Mouse (Mus musculus) liver, embryonic 16.5 days (tissue): ENCODE results near the gene Gm28551. TPM values are rescaled to one million over a fixed set of nuclear protein-coding genes. Genes with fewer than 3 reads are reported as not detected.
"Not testable (repeated sequence)": the region's sequence is repeated elsewhere in the genome, so short reads cannot be mapped to it uniquely, and the experiment has no call there.

Source experiments
- ATAC-seq: fragments of 200-750 bp; cut with Nextera tagmentation; 2 replicates; pipeline ENCODE4 v1.8.0; 2017; ENCODE audit warnings: low read depth, mild to moderate bottlenecking, moderate number of reproducible peaks, moderate library complexity
- H3K27ac ChIP-seq: fragments of 300-500 bp; sonication (generic); 2 replicates; pipeline ENCODE4 v1.5.1; 2014; ENCODE audit warnings: mild to moderate bottlenecking, low read length
- H3K27me3 ChIP-seq: fragments of 300-500 bp; sonication (generic); 2 replicates; pipeline ENCODE4 v1.6.1; 2014; ENCODE audit warnings: low read depth, low read length, mixed read lengths; ENCODE audit not compliant: control insufficient read depth, insufficient read depth
- H3K36me3 ChIP-seq: fragments of 300-500 bp; sonication (generic); 2 replicates; pipeline ENCODE4 v1.6.1; 2014; ENCODE audit warnings: mild to moderate bottlenecking; ENCODE audit not compliant: control insufficient read depth, insufficient read depth
- H3K4me1 ChIP-seq: fragments of 300-500 bp; sonication (generic); 2 replicates; pipeline ENCODE4 v1.6.1; 2014; ENCODE audit warnings: low read depth, low read length, mixed read lengths; ENCODE audit not compliant: control insufficient read depth
- H3K4me2 ChIP-seq: fragments of 300-500 bp; sonication (generic); 2 replicates; pipeline ENCODE4 v1.6.1; 2014; ENCODE audit warnings: low read depth, low read length, mixed read lengths
- H3K4me3 ChIP-seq: fragments of 300-500 bp; sonication (generic); 2 replicates; pipeline ENCODE4 v1.5.1; 2014; ENCODE audit warnings: low read depth, mild to moderate bottlenecking, low read length
- H3K9ac ChIP-seq: fragments of 300-500 bp; sonication (generic); 2 replicates; pipeline ENCODE4 v1.6.1; 2014; ENCODE audit warnings: low read depth, low read length
- H3K9me3 ChIP-seq: fragments of 300-500 bp; sonication (generic); replicated peaks from 2 replicates; pipeline ENCODE4 v1.6.1; 2016; ENCODE audit warnings: low read length; ENCODE audit not compliant: control insufficient read depth
- WGBS: fragments of 180-500 bp; shearing (Covaris S2); extraction: QIAGEN DNeasy Blood & Tissue Kit; methylation state at CpG from one replicate; pipeline ENCODE4 v1.1.7; 2014; ENCODE audit not compliant: insufficient replicate concordance; 5-methylcytosine and 5-hydroxymethylcytosine counted together
- polyA plus RNA-seq: library from polyadenylated mRNA; unstranded; fragments of >200 nt; fragmentation: Nextera tagmentation; extraction: Ambion mirVana; gene quantifications from 2 replicates; pipeline ENCODE4 v1.2.1, GENCODE M21; 2015

Gm28551 gene
- 0.26 and 0.27 TPM in 2 replicates for polyA plus RNA-seq

DNA sequence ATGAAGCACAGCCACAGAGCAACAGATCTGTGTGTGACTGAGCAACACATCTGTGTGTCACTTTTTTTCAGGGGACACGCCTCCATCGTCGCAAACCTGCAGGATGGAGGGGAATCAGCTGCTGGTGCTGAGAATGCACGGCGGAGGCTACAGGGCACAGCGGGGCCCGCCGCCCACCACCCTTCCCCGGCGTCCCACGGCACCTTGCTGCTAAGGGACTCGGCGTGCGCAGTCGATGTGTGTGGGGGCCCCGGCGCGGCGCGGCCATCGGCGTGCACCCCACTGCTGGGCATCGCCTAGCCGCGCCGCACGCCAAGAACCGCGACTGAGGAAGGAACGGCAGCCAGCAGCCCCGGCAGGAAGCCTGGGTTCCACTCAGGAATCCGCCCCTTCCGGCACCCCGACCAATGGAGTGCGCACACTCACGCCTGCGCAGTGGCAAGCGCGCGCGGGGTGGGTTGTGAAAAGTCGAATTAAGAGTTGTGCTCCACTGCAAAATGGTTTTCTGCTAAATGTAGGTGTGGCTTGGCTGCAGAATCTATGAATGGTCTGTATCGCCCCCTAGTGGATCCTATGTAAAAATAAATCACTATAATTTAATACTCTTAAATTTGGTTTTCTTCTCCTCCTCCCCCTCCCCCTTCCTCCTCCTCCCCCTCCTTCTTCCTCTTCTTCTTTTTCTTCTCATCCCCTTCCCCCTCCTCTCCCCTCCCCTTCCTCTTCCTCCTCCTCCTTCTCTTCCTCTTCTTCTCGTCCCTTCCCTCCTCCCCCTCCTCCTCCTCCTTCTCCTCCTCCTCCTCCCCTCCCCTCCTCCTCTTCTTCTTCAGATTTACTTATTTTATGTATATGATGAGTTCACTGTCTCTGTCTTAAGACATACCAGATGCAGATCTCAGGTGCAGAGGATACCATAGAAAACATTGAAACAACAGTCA lies at the start of gene Gm28551, which contains the start of the genes Asdurf and Asnsd1:
Gm28551 (minus strand) TSS at position 341 of the 935 bp plus-strand sequence.
Asdurf (minus strand) TSS at position 293 of the 935 bp plus-strand sequence.
Asnsd1 (minus strand) TSS at position 426 of the 935 bp plus-strand sequence.
- H3K27ac ChIP-seq = peak within 1 kb of the TSS; percentile 92
- peak within 1 kb of the TSS; percentile 70 for H3K4me2 ChIP-seq
- 0% methylated on average over 44 of the region's 44 CpGs for WGBS
- H3K36me3 ChIP-seq = peaks cover 9% of the 10 kb centered on the region
- H3K27me3 ChIP-seq = no peaks in the 10 kb centered on the region
- no peaks in the 10 kb centered on the region; the same call in 1 of the 2 replicates for H3K4me1 ChIP-seq
- peak within 1 kb of the TSS; percentile 91 for H3K9ac ChIP-seq
- peak within 1 kb of the TSS; percentile 98 for H3K4me3 ChIP-seq
- no peaks in the 10 kb centered on the region for H3K9me3 ChIP-seq
- peak; percentile 100 for ATAC-seq

GRCm38 (mm10) chr1:53393936-53394760 lies 41.7 kb upstream of the Gm28551 start:
- not testable (repeated sequence) for ATAC-seq, H3K4me1 ChIP-seq, H3K9me3 ChIP-seq, H3K4me2 ChIP-seq, H3K27ac ChIP-seq, H3K36me3 ChIP-seq, H3K9ac ChIP-seq, H3K4me3 ChIP-seq, H3K27me3 ChIP-seq
- 41% methylated on average over 21 of the region's 21 CpGs for WGBS

- H3K4me2 ChIP-seq = no peak overlapping the region
These were observed 36.3 kb upstream of the Gm28551 start for GRCm38 (mm10) chr1:53388762-53389161.

DNA sequence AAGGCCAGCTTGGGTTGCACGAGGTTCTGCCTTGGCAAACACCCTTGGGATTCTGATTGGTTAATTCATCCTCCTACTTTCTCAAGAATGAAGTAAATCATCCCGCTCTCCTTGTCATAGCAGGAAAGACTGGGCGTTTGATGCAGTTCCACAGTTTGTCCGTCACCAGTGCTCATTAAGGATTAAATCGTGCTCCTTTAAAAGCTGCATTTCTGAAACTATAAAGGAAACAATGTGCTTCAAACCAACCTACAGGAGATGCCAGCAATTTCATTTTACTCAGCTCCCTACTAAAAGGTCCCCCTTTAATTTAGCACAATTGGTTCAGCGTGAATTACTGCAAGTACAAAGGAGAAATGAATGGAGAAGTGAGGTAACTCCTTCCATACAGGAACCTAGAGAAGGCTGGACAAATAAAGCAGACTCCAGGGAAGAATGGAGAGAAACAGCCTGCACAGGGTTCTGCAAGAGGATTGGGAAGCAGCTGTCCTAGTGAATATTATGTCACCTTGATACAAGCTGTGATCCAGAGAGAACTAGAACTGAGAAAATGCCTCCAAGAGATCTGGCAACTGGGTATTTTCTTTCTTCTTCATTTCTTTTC lies 31.7 kb upstream of the Gm28551 start:
- Histone ChIP-seq H3K4me1 (no peaks in the 10 kb centered on the region), H3K4me2 (no peak overlapping the region), H3K27me3 (no peaks in the 10 kb centered on the region), H3K9ac (no peak overlapping the region), H3K36me3 (no peaks in the 10 kb centered on the region), H3K27ac (no peak overlapping the region), H3K9me3 (no peaks in the 10 kb centered on the region), H3K4me3 (no peak overlapping the region)
- WGBS = 63% methylated on average over 6 of the region's 6 CpGs
- ATAC-seq = no peak

More at GRCm38 (mm10) chr1:53388762-53389161, 36.3 kb upstream of the Gm28551 start:
- Histone ChIP-seq H3K9me3 (no peaks in the 10 kb centered on the region; the same call in 1 of the 2 replicates), H3K4me1 (no peaks in the 10 kb centered on the region), H3K9ac (no peak overlapping the region), H3K27ac (no peak overlapping the region), H3K27me3 (no peaks in the 10 kb centered on the region), H3K36me3 (no peaks in the 10 kb centered on the region), H3K4me3 (no peak overlapping the region)
- 72% methylated on average over 10 of the region's 14 CpGs for WGBS
- ATAC-seq = no peak

- Histone ChIP-seq H3K36me3 (no peaks in the 10 kb centered on the region), H3K4me1 (no peaks in the 10 kb centered on the region), H3K4me2 (no peak overlapping the region), H3K27ac (no peak overlapping the region), H3K27me3 (no peaks in the 10 kb centered on the region), H3K4me3 (no peak overlapping the region), H3K9me3 (no peaks in the 10 kb centered on the region), H3K9ac (no peak overlapping the region)
- no peak for ATAC-seq
- WGBS = 44% methylated on average over 3 of the region's 3 CpGs
These were observed 25.3 kb upstream of the Gm28551 start for GRCm38 (mm10) chr1:53377731-53378130.

- H3K9me3 ChIP-seq, H3K4me2 ChIP-seq, ATAC-seq, H3K36me3 ChIP-seq, H3K4me1 ChIP-seq, H3K27ac ChIP-seq, H3K27me3 ChIP-seq, H3K9ac ChIP-seq, H3K4me3 ChIP-seq: not testable (repeated sequence)
- 66% methylated on average over 2 of the region's 2 CpGs for WGBS
These were observed 23.5 kb upstream of the Gm28551 start for GRCm38 (mm10) chr1:53375965-53376364.

- H3K9me3 ChIP-seq = no peaks in the 10 kb centered on the region
- no peaks in the 10 kb centered on the region for H3K36me3 ChIP-seq
- H3K27me3 ChIP-seq = no peaks in the 10 kb centered on the region
- H3K4me2 ChIP-seq = no peak overlapping the region
- no peak for ATAC-seq
- H3K27ac ChIP-seq = no peak overlapping the region
- no peak overlapping the region for H3K9ac ChIP-seq
- no peak overlapping the region for H3K4me3 ChIP-seq
- no peaks in the 10 kb centered on the region for H3K4me1 ChIP-seq
These were observed 6.5 kb upstream of the Gm28551 start for GRCm38 (mm10) chr1:53358988-53359387.

- 84% methylated on average over 2 of the region's 2 CpGs for WGBS
- no peaks in the 10 kb centered on the region for H3K9me3 ChIP-seq
- no peak overlapping the region for H3K4me2 ChIP-seq
- no peaks in the 10 kb centered on the region for H3K27me3 ChIP-seq
- H3K9ac ChIP-seq = no peak overlapping the region
- H3K4me3 ChIP-seq = no peak overlapping the region
- H3K27ac ChIP-seq = no peak overlapping the region
- H3K36me3 ChIP-seq = peaks cover 5% of the 10 kb centered on the region
- peaks cover 2% of the 10 kb centered on the region for H3K4me1 ChIP-seq
- ATAC-seq = no peak
These were observed 11.4 kb downstream of the Gm28551 start for GRCm38 (mm10) chr1:53341071-53341470.
